Mouse (Mus musculus) brain, embryonic 14.5 days (tissue): ENCODE measurements around the gene Glo1.

Experiments
- CTCF ChIP-seq: fragments of 200-500 bp; IDR thresholded peaks from 2 replicates; pipeline ENCODE4 v1.5.1; 2012; ENCODE audit warnings: inconsistent platforms, mild to moderate bottlenecking, moderate library complexity, borderline replicate concordance; ENCODE audit not compliant: insufficient read depth, insufficient read length; ENCODE audit errors: extremely low read depth
- POLR2A ChIP-seq: fragments of 200-500 bp; IDR thresholded peaks from 2 replicates; pipeline ENCODE4 v1.6.1; 2012; ENCODE audit warnings: mild to moderate bottlenecking, inconsistent platforms, borderline replicate concordance; ENCODE audit not compliant: poor library complexity, insufficient read depth, insufficient read length, severe bottlenecking; ENCODE audit errors: extremely low read depth

- no peak for TF ChIP-seq CTCF
- TF ChIP-seq POLR2A, result no peak
Measured at GRCm38 (mm10) chr17:30613350-30613749, 13.3 kb downstream of the Glo1 start.
